Mouse (Mus musculus) cerebellum, postnatal 36 days (tissue): ENCODE results near the gene Ddx31.

ENCODE experiments used
- DNase-seq, 2 experiments: peaks; one replicate each; pipeline ENCODE4 v3.0.0; 2021 to 2022; ENCODE audit warnings: mixed read lengths in 2 of 2

Ddx31 gene

GRCm38 (mm10) chr2:28912961-28913360 is 72.8 kb downstream of the Ddx31 start:
- DNase-seq = peak in 1 of 2 experiments; percentile 11

GRCm38 (mm10) chr2:28914121-28914520 is 73.9 kb downstream of the Ddx31 start:
- no peak for DNase-seq

GRCm38 (mm10) chr2:28915104-28915738 is 75.0 kb downstream of the Ddx31 start:
- peak in 1 of 2 experiments; percentile 24 for DNase-seq

- DNase-seq = peak; percentile 49 to 59
Measured at GRCm38 (mm10) chr2:28915768-28916512, 75.7 kb downstream of the Ddx31 start.

DNA sequence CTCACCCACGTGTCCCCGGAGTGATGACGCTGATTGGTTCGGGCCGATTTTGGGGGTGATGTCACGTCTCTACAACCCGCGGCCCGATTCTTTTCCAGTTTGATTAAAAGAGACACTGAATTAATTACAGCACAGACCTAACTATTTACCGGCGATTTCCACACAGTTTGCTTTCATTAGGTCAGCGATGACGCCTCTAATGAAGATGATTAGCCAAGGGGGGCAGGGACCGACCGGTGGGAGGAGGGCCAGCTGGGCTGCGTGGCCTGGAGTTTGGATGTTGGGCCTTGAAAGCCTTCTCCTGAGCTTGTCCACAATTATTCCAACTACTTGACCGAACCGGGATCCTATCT is 76.3 kb downstream of the Ddx31 start, which contains the start of gene Barhl1:
Gene Barhl1, minus strand, starts transcription at position 156 of the 353 bp plus-strand sequence.
- peak; percentile 65 to 69 for DNase-seq

- DNase-seq = peak in 1 of 2 experiments; percentile 44
Measured at GRCm38 (mm10) chr2:28917156-28917517, 76.9 kb downstream of the Ddx31 start.

- peak; percentile 38 to 42 for DNase-seq
Measured at GRCm38 (mm10) chr2:28917518-28918361, 77.5 kb downstream of the Ddx31 start.

GRCm38 (mm10) chr2:28919001-28919400 is 78.8 kb downstream of the Ddx31 start:
- no peak for DNase-seq

DNA sequence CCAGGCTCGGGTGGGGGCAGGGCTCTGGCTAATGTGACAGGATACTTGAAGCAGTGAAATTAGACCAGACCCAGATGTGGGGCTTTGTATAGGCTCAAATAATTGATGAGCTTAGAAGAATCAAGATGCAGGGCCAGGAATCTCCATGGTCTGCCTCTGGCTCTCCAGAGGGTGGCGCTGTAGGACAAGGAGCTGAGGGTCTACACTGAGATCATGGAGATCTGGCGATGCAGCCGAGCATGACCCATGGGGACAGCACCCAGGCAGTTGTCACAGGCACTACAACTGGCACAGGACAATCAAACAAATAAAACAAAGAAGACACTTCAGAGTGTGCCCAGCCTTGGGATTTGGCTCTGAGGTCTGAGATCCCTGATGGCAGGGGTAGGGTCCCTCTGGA is 83.7 kb downstream of the Ddx31 start:
- DNase-seq = peak; percentile 77 to 79

GRCm38 (mm10) chr2:28930571-28930970 is 90.4 kb downstream of the Ddx31 start:
- no peak for DNase-seq

DNA sequence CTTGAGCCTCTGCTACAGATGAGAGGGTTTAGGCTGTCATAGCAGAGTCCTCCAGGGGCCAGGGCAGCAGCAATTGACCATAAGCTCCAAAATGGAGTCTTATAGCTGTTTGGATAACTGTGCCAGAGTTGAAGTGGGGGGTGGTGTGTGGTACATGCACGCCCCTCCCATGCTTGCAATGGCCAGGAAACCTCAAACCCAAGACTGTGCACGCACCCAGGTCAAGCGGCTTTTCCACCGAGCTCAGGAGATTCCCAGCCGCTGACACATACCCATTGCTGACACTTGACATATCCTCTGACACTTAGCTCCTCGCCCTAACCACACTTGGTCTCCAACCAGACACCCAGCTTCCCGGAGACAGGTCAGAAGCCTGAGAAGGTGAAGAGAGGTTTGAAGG is 98.8 kb downstream of the Ddx31 start:
- DNase-seq = no peak

GRCm38 (mm10) chr2:28943666-28944516 is 103.7 kb downstream of the Ddx31 start:
- no peak for DNase-seq

DNA sequence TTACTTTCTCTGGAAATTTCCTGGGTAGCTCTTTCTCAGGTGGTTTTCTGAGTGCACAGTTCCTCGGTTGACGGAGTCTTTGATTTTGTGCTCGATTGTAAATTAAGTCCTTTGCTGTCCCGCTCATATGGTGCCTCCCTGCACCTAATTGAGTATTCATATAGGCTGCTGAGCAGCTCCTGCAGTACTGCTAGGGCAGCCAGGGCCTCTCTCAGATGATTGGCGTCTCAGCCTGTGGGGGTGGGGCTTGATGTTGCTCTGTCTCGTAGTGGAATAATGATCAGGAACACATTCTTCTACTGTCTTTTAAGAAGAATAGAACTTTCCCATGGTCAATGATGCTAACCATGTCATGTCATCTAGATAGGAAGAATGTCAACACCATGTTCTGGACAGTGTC is 105.2 kb downstream of the Ddx31 start:
- DNase-seq = no peak

DNA sequence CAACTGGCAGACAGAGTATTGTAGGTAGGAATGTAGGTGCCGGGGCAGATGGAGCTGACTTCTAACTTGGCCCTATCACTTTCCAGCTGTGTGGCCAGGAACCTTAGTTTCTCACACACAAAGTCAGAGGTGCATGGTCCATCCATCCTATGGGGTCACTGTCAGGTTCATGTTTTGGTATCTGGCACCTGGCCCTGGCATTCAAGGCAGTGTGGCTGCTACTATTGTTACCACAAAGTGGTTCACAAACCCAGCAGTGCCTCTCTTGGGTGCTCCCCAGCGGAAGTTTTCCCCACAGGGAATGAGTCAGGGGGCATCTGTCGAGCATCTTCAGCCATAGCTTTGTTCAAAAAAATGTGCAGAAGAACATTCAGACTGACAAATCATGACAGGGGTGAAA is 106.1 kb downstream of the Ddx31 start:
- no peak for DNase-seq

GRCm38 (mm10) chr2:28952981-28953380 is 112.8 kb downstream of the Ddx31 start:
- no peak for DNase-seq

DNA sequence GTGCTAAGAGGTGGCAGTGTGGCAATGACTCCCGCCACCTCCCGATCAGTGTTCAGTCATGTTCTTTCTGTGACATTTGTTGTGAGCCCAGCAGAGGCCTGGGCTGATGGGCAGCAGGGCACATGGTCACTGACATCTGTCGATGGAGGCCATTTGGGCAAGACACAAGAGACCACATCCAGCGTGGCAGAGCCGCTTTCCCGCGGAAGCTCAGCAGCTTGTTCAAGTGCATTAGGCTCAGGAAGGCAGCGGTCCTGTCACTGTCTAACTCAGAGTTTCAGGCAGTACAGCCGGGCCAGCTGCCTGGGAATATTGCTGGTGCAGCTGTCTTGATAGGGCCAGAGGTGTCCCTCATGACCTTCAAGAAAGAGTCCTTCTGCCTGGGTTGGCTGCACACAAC is 114.4 kb downstream of the Ddx31 start:
- DNase-seq = no peak
